Mouse (Mus musculus) right cerebral cortex, postnatal 14 days (tissue): ENCODE results near the gene Mblac1.
A peak's percentile ranks its signal among the peaks of the same experiment; 100 is the strongest.

Experiments
- DNase-seq: peaks from one replicate; pipeline ENCODE4 v3.0.0; 2022

The Mblac1 gene

GRCm38 (mm10) chr5:138193771-138194727 is at the start of gene Mblac1:
Gene Mblac1 (plus strand): TSS chr5:138194314.
- peak; percentile 71 for DNase-seq

GRCm38 (mm10) chr5:138154390-138154789 is 39.7 kb upstream of the Mblac1 start:
- no peak for DNase-seq

- DNase-seq: peak; percentile 80
Measured at GRCm38 (mm10) chr5:138155443-138155976, 38.6 kb upstream of the Mblac1 start, which contains the start of gene Zfp113. Gene Zfp113 (minus strand): TSS chr5:138155744.

- no peak for DNase-seq
Measured at GRCm38 (mm10) chr5:138160224-138160762, 33.8 kb upstream of the Mblac1 start.

GRCm38 (mm10) chr5:138160842-138161665 is 33.1 kb upstream of the Mblac1 start, which contains the start of gene Cops6:
Gene Cops6 (plus strand): TSS chr5:138161071.
- peak; percentile 92 for DNase-seq

GRCm38 (mm10) chr5:138163046-138163445 is 31.1 kb upstream of the Mblac1 start:
- no peak for DNase-seq

GRCm38 (mm10) chr5:138163610-138164009 is 30.5 kb upstream of the Mblac1 start:
- no peak for DNase-seq

- no peak for DNase-seq
Measured at GRCm38 (mm10) chr5:138165594-138165993, 28.5 kb upstream of the Mblac1 start.

- peak; percentile 97 for DNase-seq
Measured at GRCm38 (mm10) chr5:138170936-138171561, 23.1 kb upstream of the Mblac1 start.

- peak; percentile 96 for DNase-seq
Measured at GRCm38 (mm10) chr5:138171695-138172491, 22.2 kb upstream of the Mblac1 start, which contains the start of the genes Ap4m1 and Mcm7. Gene Ap4m1 (plus strand): TSS chr5:138172002. Gene Mcm7 (minus strand): TSS chr5:138172422.

GRCm38 (mm10) chr5:138173217-138173616 is 20.9 kb upstream of the Mblac1 start:
- DNase-seq: no peak

GRCm38 (mm10) chr5:138186950-138187638 is 7.0 kb upstream of the Mblac1 start, which contains the start of the genes Taf6 and Cnpy4:
Gene Taf6 (minus strand): TSS chr5:138187451.
Gene Cnpy4 (plus strand): TSS chr5:138187485.
- peak; percentile 75 for DNase-seq

- DNase-seq: peak; percentile 48
Measured at GRCm38 (mm10) chr5:138187661-138188306, 6.3 kb upstream of the Mblac1 start.

GRCm38 (mm10) chr5:138194755-138195345 is 736 bp downstream of the Mblac1 start:
- DNase-seq: peak; percentile 33

GRCm38 (mm10) chr5:138195463-138195862 is 1.3 kb downstream of the Mblac1 start:
- DNase-seq: no peak

- DNase-seq: no peak
Measured at GRCm38 (mm10) chr5:138199576-138199975, 5.5 kb downstream of the Mblac1 start.

GRCm38 (mm10) chr5:138202086-138202485 is 8.0 kb downstream of the Mblac1 start:
- no peak for DNase-seq

GRCm38 (mm10) chr5:138207253-138207652 is 13.1 kb downstream of the Mblac1 start:
- no peak for DNase-seq

GRCm38 (mm10) chr5:138207873-138208272 is 13.8 kb downstream of the Mblac1 start:
- no peak for DNase-seq
